Mouse (Mus musculus) intestine, embryonic 14.5 days (tissue): ENCODE results near the gene Axin1. TPM values are rescaled to one million over a fixed set of nuclear protein-coding genes. Genes with fewer than 3 reads are reported as not detected.
"Not testable (repeated sequence)": the region's sequence is repeated elsewhere in the genome, so short reads cannot be mapped to it uniquely, and the experiment has no call there.

Experiments used
- ATAC-seq: fragments of 200-750 bp; cut with Nextera tagmentation; replicated peaks from 2 replicates; pipeline ENCODE4 v1.8.0; 2017; ENCODE audit warnings: low read depth, moderate number of reproducible peaks, moderate TSS enrichment, moderate library complexity; ENCODE audit not compliant: low FRiP score, low TSS enrichment
- DNase-seq: peaks from one replicate; pipeline ENCODE4 v3.0.0-alpha.2; 2018; ENCODE audit warnings: low spot score
- H3K27ac ChIP-seq: fragments of 300-500 bp; sonication (generic); 2 replicates; pipeline ENCODE4 v1.5.1; 2014; ENCODE audit warnings: low read depth, mild to moderate bottlenecking, control low read depth
- H3K27me3 ChIP-seq: fragments of 300-500 bp; sonication (generic); replicated peaks from 2 replicates; pipeline ENCODE4 v1.6.1; 2014; ENCODE audit warnings: low read length, control low read depth; ENCODE audit not compliant: control insufficient read depth, insufficient read depth
- H3K36me3 ChIP-seq: fragments of 300-500 bp; sonication (generic); 2 replicates; pipeline ENCODE4 v1.6.1; 2014; ENCODE audit warnings: low read length, control low read depth; ENCODE audit not compliant: control insufficient read depth, insufficient read depth
- H3K4me1 ChIP-seq: fragments of 300-500 bp; sonication (generic); replicated peaks from 2 replicates; pipeline ENCODE4 v1.6.1; 2014; ENCODE audit warnings: low read length, control low read depth, mixed read lengths; ENCODE audit not compliant: control insufficient read depth, insufficient read depth
- H3K4me2 ChIP-seq: fragments of 300-500 bp; sonication (generic); 2 replicates; pipeline ENCODE4 v1.6.1; 2014; ENCODE audit warnings: low read length
- H3K4me3 ChIP-seq: fragments of 300-500 bp; sonication (generic); 2 replicates; pipeline ENCODE4 v1.5.1; 2014; ENCODE audit warnings: low read depth, low read length, control low read depth, mixed read lengths
- H3K9ac ChIP-seq: fragments of 300-500 bp; sonication (generic); 2 replicates; pipeline ENCODE4 v1.6.1; 2014; ENCODE audit warnings: mild to moderate bottlenecking, low read length
- H3K9me3 ChIP-seq: fragments of 300-500 bp; sonication (generic); 2 replicates; pipeline ENCODE4 v1.6.1; 2016; ENCODE audit warnings: low read length, control low read depth; ENCODE audit not compliant: control insufficient read depth
- WGBS: fragments of 180-500 bp; shearing (Covaris S2); extraction: QIAGEN DNeasy Blood & Tissue Kit; methylation state at CpG from one replicate; pipeline ENCODE4 v1.1.7; 2014; 5-methylcytosine and 5-hydroxymethylcytosine counted together
- polyA plus RNA-seq: library from polyadenylated mRNA; unstranded; fragments of >200 nt; fragmentation: Nextera tagmentation; extraction: Ambion mirVana; gene quantifications from 2 replicates; pipeline ENCODE4 v1.2.1, GENCODE M21; 2014

Gene Axin1
- polyA plus RNA-seq: 11.5 and 13.1 TPM in 2 replicates

DNA sequence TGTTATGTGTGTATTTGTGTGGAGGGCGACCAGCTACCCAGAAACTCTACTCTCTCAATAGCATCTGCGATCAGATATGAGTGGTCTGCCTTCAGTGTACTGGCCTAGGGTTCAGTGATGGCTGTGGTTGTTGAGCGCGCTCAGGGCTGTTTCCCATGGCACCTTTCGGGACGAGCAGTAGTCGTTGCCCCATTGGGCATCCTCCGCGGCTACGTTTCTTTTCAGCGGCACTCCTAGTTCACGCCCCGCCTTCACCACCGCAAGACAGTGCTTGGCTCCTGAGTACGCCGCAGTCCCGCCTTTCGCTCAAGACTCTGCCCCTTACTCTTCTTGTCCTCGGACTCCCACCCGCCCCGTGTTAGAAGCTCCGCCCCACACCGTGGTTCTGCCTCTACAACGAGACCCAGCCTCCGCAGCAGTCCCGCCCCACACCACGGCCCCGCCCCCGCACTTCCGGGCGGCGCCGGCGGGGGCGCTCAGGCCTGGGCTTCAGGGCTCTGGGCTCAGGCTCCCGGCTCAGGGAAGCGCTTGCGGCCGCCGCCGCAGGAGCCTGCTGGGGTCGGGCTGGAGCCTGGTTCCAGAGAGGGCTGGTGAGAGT, at the start of gene Axin1:
Gene Axin1, plus strand, starts transcription at position 450 of the 598 bp plus-strand sequence.
- H3K9ac ChIP-seq: peak within 1 kb of the TSS; percentile 97
- H3K27me3 ChIP-seq: no peaks in the 10 kb centered on the region
- peak within 1 kb of the TSS; percentile 93 for H3K4me2 ChIP-seq
- peaks cover 12% of the 10 kb centered on the region for H3K36me3 ChIP-seq
- WGBS: under 1% methylated on average over 42 of the region's 42 CpGs
- DNase-seq: peak; percentile 96
- peak within 1 kb of the TSS; percentile 89 for H3K27ac ChIP-seq
- ATAC-seq: peak; percentile 97
- peak within 1 kb of the TSS; percentile 79 for H3K4me3 ChIP-seq
- H3K4me1 ChIP-seq: peaks cover 20% of the 10 kb centered on the region
- H3K9me3 ChIP-seq: no peaks in the 10 kb centered on the region

DNA sequence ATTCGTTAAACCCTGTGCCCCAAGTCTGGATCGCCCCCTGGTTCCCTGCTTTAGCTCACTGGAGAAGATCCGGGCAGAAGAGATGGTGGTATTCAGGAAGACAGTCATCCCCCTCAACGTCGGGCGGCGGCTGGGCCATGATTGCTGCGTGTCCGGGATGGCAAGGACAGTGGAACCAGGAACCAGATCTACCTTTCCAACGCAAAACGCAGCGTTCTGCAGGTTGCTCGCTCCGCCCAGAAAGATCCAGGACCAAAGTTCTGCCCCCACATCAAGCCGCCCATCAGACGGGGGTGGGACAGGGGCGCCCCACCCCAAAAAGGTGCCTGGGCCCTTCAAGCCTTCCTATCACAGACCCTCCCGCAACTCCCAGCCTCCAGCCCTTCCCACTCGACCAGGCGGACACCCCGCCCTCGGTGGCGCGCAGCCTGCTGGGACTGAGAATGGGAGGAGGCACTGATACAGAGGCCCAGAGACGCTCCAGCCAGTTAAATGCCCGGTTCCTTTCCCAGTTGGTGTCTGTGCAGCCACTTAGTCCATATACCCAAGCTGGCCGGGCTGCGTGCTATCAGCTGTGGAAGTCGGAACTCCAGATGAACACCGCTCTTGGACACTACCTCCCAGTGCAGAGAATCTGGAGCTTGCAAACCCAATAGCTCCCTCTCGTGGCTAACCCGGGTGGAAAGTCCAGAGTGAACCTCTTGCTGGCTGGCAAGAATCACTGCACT, 48.4 kb upstream of the Axin1 start, which contains the start of gene Decr2:
Gene Decr2, minus strand, starts transcription at position 433 of the 728 bp plus-strand sequence.
- under 1% methylated on average over 32 of the region's 32 CpGs for WGBS
- ATAC-seq: peak; percentile 95

DNA sequence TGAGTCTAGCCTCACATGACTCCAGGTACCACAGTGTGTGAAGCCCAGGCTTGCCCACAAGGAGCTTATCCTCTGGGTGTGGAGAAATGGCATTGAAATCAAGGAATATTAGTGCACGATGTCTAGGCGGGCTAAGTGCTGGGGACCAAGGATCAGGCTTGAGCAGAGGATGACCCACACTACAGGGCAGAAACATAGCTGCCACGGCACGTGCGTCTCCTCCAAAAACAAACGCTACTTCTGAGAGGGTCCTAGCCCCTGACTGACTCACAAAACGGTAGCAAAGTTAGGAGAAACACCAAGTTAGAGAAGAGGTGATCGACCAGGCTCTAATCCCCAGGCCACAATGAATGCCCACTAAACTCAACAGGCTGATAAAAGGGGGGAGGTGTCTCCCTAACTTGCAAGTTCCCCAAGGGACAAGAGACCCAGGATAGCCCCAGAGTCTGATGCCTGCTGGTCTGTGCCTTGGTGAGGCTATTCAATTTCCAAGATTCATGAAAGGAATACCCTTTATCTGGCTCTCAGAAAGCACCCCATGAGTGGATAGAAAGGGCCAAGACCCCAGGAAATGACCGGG, 43.9 kb upstream of the Axin1 start:
- H3K4me3 ChIP-seq: peak overlapping the region; percentile 62
- H3K4me1 ChIP-seq: no peaks in the 10 kb centered on the region
- no peaks in the 10 kb centered on the region for H3K27me3 ChIP-seq
- H3K9ac ChIP-seq: peak overlapping the region; percentile 79
- peak overlapping the region; percentile 66; the same call in 1 of the 2 replicates for H3K27ac ChIP-seq
- H3K4me2 ChIP-seq: peak overlapping the region; percentile 72
- peaks cover 16% of the 10 kb centered on the region; the same call in 1 of the 2 replicates for H3K36me3 ChIP-seq
- no peak for ATAC-seq
- WGBS: 22% methylated on average over 9 of the region's 9 CpGs
- H3K9me3 ChIP-seq: no peaks in the 10 kb centered on the region
- DNase-seq: peak; percentile 61

More for the DNA sequence above, 48.4 kb upstream of the Axin1 start, which contains the start of gene Decr2:
- H3K4me3 ChIP-seq: peak within 1 kb of the TSS; percentile 60
- H3K36me3 ChIP-seq: peaks cover 16% of the 10 kb centered on the region; the same call in 1 of the 2 replicates
- H3K4me2 ChIP-seq: peak within 1 kb of the TSS; percentile 63
- H3K27me3 ChIP-seq: no peaks in the 10 kb centered on the region
- no peaks in the 10 kb centered on the region for H3K9me3 ChIP-seq
- H3K27ac ChIP-seq: peak within 1 kb of the TSS; percentile 82
- H3K9ac ChIP-seq: peak within 1 kb of the TSS; percentile 67
- peak; percentile 95 for DNase-seq
- 0 out of 2 replicates have a peak, but pooled peaks cover 4% of the 10 kb centered on the region for H3K4me1 ChIP-seq

GRCm38 (mm10) chr17:26095121-26095740, 43.3 kb upstream of the Axin1 start, which contains the start of gene Nme4:
Gene Nme4 (minus strand): TSS chr17:26095602.
- H3K4me3 ChIP-seq: peak within 1 kb of the TSS; percentile 62
- peak within 1 kb of the TSS; percentile 72 for H3K4me2 ChIP-seq
- no peaks in the 10 kb centered on the region for H3K4me1 ChIP-seq
- H3K9ac ChIP-seq: peak within 1 kb of the TSS; percentile 79
- H3K27me3 ChIP-seq: no peaks in the 10 kb centered on the region
- WGBS: under 1% methylated on average over 47 of the region's 47 CpGs
- peak within 1 kb of the TSS; percentile 66; the same call in 1 of the 2 replicates for H3K27ac ChIP-seq
- peak; percentile 69 for ATAC-seq
- peaks cover 16% of the 10 kb centered on the region; the same call in 1 of the 2 replicates for H3K36me3 ChIP-seq
- DNase-seq: peak; percentile 89
- no peaks in the 10 kb centered on the region for H3K9me3 ChIP-seq

DNA sequence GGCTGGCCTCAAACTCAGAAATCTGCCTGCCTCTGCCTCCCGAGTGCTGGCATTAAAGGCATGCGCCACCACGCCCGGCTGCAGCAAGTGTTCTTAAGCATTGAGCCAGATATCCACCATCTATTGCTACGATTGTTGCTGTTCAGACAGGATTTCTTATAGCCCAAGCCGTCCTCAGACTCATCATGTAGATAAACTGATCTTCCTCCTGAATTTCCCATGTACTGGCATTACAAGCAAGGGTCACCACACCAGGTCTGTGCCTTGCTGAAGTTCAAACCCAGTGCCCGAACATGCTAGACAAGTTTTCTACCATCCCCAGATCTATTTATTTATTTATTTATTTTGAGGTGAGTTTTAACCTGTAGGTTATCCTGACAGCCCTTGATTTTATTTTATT, 40.0 kb upstream of the Axin1 start:
- Histone ChIP-seq H3K9ac (no peak overlapping the region), H3K4me3 (no peak overlapping the region), H3K36me3 (peaks cover 4% of the 10 kb centered on the region; the same call in 1 of the 2 replicates), H3K27me3 (no peaks in the 10 kb centered on the region), H3K4me1 (no peaks in the 10 kb centered on the region), H3K4me2 (no peak overlapping the region), H3K9me3 (no peaks in the 10 kb centered on the region), H3K27ac (no peak overlapping the region)
- 88% methylated on average over 7 of the region's 7 CpGs for WGBS
- ATAC-seq (no peak), DNase-seq (no peak)

DNA sequence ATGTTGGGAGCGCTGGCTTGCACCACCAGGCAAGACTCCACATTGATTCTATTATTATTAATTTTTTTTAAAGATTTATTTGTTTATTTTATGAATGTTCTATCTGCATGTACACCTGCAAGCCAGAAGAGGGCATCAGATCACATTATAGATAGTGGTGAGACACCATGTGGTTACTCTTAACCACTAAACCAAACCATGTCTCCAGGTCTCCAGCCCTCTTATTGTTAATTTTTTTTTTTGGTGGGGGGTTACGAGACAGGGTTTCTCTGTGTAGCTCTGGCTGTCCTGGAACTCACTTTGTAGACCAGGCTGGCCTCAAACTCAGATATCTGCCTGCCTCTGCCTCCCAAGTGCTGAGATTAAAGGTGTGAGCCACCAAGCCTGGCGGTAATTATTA, 39.2 kb upstream of the Axin1 start:
- ATAC-seq, H3K27ac ChIP-seq: not testable (repeated sequence)
- 68% methylated on average over 3 of the region's 3 CpGs for WGBS

DNA sequence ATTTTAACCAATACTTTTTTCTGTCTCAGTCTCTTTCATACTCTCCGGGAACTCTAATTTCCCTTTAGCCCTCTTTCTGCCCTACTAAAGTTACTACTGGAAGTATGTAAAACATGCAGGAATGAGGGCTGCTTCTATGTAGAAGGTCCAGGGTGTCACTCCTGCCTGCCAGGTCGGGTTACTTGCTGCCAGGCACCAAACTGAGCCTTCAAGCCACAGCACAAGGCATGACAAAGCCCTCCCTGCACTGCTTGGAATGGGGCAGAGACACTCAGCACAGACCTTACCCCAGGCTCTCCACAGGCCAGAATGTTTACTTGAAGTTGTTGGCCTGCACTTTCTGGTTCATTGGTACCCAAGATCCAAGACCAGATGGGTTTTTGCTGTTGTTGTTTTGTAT, 38.3 kb upstream of the Axin1 start:
- Histone ChIP-seq H3K27ac (no peak overlapping the region), H3K27me3 (no peaks in the 10 kb centered on the region), H3K4me2 (no peak overlapping the region), H3K4me1 (no peaks in the 10 kb centered on the region), H3K36me3 (no peaks in the 10 kb centered on the region), H3K9me3 (no peaks in the 10 kb centered on the region), H3K4me3 (no peak overlapping the region), H3K9ac (no peak overlapping the region)
- DNase-seq (no peak), ATAC-seq (no peak)
- WGBS: 40% methylated on average over 2 of the region's 2 CpGs

More for the DNA sequence above, 39.2 kb upstream of the Axin1 start:
- H3K36me3 ChIP-seq, H3K4me1 ChIP-seq, H3K9me3 ChIP-seq, H3K4me2 ChIP-seq, H3K27me3 ChIP-seq, H3K9ac ChIP-seq, H3K4me3 ChIP-seq, DNase-seq: not testable (repeated sequence)

DNA sequence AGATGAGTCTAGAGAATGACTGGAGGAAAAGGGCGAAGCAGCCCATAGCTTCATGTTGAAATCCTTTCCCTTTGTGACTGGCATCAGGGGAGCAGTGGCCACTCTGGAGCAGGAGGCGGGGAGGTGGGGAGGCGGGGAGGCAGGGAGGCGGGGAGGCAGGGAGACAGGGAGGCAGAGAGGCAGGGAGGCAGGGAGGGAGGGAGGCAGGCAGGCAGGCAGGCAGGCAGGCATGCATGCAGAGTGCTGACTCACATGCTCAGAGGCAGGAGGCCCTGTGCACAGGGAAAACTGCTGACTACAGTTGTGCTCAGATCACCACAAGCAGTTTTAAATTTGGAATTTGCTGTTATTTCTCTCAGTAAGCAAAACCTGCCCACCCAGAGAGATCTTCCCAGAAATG, 37.0 kb upstream of the Axin1 start:
- Histone ChIP-seq H3K4me3 (no peak overlapping the region), H3K4me1 (no peaks in the 10 kb centered on the region), H3K27me3 (no peaks in the 10 kb centered on the region), H3K4me2 (no peak overlapping the region), H3K9ac (no peak overlapping the region), H3K36me3 (no peaks in the 10 kb centered on the region), H3K27ac (no peak overlapping the region), H3K9me3 (no peaks in the 10 kb centered on the region)
- no peak for DNase-seq
- 42% methylated on average over 3 of the region's 4 CpGs for WGBS
- ATAC-seq: no peak
